Mouse (Mus musculus) lung, postnatal 36 days (tissue): ENCODE measurements around the gene Clca1.
"Not testable (repeated sequence)": the region's sequence is repeated elsewhere in the genome, so short reads cannot be mapped to it uniquely, and the experiment has no call there.

Source experiments
- DNase-seq: peaks from one replicate; pipeline ENCODE4 v3.0.0; 2022; ENCODE audit warnings: mixed read lengths

The Clca1 gene

DNA sequence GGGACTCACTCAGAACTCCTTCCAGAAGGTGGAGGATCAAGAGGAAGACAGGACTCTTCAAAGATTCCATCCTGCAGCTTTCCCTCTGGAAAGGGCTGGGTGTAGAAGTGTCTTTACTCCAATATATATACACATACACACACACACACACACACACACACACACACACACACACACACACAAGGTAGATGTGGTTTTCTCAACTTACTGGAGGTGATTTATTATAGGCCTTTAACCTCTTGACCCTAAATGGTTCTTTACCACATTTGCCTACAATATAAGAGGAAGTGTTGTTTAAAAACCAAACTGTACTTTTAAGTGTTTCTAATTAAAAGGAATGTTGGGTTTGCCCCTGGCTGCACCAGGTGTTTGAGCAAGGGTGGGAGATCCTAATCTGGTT is at the start of gene Clca1:
Gene Clca1, minus strand, starts transcription at position 101 of the 400 bp plus-strand sequence.
- no peak for DNase-seq

DNA sequence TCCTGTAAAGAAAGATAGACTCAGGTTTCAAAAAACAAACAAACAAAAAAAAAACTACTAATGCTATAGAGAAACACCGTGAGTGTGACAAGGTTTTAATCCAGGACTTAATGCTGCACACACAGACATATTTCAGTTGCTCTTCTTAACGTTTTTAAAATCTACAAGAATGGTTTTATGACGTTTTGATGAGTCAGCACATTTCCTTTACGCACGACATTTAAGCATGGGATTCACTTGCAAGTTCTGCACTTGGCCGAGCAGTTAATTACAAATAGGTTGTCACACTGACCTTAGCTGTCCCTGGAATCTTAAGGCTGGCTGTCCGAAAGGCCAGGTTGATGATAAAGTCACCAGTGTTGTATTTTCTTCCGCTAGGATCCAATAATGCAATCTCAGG is 48.3 kb upstream of the Clca1 start:
- no peak for DNase-seq

DNA sequence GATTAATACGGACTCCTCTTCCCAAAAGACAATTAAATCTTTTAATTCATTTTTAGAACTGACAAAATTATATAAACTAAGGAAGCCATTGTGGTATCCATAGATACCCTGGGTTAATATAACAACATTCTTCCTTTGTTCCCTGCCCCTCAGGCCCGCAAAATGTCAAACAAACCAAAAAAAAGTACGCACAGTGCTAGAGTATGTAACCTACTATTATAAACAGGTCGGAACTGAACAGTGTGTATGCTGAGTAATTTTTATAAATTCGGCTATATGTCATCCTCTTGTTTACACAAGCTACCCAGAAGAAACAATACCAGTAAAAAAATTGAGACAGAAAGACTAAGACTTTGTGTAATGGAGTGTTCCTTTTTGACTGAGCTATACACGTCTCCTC is 45.8 kb upstream of the Clca1 start:
- no peak for DNase-seq

DNA sequence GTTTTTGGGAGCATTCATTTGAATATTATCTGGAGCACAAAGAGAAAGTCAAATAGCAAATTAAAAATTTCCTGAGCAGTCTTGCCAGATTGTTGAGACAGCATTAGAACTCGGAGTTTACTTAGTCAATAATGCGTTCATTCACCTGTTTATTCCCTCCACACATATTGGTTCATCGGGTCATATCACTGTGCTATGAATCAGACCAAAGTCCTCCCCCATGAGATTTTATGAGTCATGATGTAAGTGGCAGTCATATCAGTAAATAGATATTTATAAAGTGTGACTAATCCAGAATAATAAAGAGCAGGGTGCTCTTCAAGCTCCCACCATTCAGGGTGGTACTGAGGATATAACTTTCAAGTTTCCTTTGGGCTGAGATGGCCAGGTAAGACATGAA is 39.8 kb upstream of the Clca1 start:
- no peak for DNase-seq

DNA sequence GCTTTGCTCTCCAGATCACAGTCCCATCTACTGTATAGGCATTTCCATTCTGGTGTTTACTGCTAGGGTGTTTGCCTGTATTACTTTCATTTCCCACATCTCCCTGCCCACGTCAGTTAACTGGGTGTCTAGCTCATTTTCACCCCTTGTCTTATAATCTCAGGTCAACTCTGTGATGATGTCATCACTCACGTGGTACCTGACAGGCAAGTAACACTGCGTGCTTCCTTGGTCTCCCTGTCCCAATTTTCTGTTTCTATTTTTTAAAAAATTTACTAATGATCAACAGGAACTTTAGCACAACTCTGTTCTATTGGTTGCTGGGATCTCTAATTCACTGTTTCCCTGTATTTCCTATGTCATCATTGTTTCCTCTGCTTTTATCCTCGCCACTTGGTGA is 36.4 kb upstream of the Clca1 start:
- DNase-seq = no peak

DNA sequence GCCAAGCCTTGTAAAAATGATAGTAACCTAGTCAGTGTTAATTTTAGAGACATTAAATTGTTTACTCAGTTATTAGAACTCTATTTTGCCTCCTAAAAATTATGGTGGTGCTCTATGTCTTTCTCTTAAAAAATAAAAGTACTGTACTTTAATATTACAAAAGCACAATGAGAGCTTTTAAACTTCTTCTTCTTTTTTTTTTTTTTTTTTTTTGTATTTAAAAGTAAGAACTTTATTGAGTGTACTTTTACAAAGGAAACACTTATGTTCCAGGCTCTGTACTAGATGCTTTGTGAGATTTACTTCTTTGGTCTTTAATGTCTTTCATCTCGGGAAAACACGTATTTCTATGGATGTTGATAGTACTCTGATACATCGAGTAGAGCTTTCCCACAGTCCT is 22.6 kb upstream of the Clca1 start:
- not testable (repeated sequence) for DNase-seq

DNA sequence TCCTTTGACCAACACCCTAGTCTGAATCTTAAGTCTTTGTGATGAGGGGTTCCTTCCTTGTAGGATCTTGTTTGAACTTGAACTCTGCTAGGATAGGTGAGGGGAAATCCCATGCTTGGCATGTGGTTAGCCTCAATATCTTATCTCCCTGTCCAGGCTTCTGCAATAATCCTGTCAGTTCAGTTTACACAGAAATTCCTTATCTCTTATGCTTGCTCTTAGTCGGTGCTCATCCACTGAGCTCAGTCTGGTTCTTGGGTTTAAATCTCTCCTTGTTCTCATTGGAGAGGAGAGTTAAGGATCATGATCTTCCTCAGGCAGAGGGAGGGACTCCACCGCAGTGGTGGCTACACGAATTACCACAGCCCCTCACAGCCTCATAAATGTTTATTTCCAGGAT is 17.2 kb upstream of the Clca1 start:
- DNase-seq = no peak

DNA sequence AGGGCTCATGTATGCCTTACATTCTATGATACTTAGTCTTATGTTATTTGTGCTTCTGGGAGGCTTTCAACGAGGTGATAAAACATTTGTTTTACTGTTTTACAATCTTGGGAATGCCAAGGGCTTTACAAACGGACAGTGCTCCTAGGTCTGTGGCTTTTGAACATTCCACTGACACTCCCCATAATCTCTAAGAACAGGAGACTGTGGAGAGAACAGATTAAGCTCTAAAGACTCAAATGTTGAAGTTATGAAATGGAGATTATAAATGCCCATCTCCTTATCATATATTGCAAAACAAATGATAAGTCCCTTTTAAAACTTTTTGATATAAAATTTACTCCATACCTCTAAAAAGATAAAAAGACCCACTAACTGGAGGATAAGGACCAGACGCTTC is 6.2 kb upstream of the Clca1 start:
- no peak for DNase-seq

DNA sequence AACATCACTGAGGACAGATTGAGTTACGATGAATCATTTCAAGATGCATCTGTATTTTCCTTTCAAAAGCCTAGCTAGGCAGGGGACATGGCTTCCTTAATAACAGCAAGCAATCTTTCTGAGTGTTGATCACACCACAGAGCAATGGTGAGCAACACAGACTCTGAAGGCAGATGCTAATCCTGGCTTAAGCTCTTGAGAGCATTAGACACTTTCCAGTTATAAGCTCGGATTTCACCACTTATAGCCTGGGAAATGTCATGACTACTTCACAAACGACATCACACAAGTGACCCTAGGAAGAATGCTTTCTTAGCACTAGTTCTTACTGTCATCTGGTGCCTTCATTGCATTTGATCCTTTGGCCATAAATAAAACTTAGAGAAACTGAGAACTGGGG is 4.5 kb downstream of the Clca1 start:
- no peak for DNase-seq

DNA sequence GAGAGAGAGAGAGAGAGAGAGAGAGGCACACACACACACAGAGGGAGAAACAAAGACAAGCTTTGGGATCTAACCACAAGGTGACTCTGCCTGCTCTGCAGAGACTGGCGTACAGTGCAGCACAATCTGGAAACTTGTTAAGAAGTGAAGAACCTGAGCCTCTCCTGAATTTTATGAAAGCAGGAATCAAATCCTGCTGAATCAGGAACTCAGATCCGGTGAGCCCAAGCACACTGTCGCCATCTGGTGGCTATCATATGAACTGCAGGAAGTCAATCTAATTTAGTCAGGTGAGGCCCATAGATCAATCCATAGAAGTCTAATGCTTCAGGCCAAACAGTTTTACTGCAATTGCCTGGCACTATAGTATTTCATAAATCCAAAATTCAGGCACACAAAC is 5.8 kb downstream of the Clca1 start:
- DNase-seq = peak; percentile 61

DNA sequence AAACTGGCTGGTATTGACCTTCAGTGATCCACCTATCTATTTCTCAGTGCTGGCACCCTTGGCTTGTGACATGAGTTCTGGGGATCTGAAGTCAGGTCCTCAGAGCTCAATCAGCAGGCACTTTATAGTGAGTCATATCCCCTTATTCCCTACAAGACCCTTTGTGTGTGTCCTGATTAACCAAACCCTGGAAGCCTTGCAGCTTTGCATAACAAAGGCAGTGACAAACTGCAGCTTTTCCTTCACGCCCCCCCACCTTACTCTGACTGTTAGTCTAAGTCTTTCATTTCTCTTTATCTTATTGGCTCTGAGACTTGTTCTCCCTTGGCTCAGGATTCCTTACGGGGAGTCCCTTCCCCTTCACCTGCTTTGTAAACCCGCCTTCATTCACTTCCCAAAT is 14.8 kb downstream of the Clca1 start:
- no peak for DNase-seq

DNA sequence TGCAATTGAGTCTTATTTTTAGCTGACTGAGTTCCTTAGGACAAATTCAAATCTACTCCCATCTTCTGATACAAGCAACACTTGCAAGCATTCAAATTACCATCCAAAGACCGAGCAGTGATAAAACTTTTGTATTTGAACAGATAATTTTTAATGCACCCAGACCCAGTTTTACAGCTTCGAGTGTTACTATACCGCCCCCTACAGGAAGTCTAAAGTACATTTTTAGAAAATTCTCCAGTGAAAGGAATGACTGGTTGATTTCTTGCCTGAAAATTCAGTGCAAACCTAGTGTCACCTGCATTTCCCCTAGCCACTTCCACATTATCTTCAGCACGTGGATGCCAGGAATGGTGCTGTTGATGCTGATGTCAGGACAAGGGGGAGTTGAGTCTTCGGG is 28.2 kb downstream of the Clca1 start:
- no peak for DNase-seq

DNA sequence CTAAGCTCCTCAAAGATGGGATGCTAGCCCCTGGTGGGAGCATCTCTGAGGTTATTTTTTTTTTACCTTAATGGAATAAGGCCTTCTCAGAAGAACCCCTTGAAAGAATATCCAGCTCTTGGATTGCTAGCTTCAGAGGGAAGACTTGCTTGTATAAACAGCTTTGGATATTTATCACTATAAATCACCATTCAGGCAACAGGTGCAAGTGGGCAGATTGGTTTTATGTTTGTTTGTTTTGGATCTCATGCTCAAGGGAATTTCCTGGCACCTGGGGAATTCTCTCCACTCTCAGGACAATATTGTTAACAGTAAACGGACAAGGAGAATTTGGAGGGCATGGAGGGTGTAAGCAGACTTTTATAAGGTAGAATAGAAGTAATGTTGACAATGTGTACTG is 31.7 kb downstream of the Clca1 start:
- DNase-seq = no peak

DNA sequence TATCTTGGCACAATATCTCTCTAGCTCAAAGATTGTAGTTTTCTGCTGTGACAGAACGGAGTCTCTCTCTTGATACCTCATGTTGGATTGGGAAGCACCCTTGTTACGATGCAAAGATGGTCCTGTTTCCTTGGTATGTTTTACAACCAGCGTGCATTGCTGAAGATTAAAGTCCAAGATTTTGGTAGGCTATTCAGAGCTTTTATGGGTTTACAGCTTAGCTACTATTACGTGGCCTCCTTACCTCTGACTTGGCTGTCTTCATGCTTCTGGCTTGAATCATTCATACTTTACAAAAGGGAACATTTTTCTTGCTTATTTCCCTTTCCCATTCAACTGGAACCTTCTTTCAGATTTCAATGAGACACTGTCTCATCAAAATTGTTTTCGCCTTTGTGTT is 39.5 kb downstream of the Clca1 start:
- DNase-seq = no peak

DNA sequence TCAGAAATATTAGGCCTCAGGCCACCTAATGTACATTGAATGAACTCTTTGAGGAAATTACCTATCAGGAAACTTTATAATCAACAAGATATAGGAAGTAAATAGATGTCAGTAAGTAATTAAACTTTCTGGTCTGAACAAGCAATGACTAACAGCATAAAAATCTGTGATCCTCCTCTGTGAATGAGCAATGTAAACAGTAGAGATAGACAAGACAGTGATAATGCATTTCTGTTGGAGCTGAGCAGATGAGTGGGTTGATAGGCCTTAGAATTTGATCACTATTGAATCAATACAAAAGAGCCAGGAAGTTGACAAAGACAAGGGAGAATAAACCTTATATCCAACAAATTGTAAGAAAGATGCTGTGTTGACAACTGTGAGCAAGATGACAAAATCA is 40.0 kb downstream of the Clca1 start:
- no peak for DNase-seq

DNA sequence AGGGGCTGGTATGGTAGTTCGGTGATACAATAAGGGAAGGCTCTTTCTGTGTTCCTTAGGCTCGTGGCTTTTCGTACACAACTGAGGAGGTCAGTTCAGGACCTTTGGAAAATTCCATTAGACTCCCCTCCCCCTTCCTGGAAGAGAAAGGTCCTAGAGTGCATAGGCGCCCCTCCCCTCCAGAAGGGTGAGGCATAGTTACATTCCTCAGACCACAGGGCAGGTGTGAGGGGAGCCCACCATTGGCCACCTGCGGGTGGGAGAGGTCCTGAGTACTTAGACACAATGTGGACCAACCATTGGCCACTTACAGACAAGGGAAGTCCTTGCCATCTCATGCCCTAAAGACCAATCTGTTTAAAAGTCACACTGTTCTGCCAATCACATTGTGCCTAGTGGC is 46.7 kb downstream of the Clca1 start:
- DNase-seq = no peak

DNA sequence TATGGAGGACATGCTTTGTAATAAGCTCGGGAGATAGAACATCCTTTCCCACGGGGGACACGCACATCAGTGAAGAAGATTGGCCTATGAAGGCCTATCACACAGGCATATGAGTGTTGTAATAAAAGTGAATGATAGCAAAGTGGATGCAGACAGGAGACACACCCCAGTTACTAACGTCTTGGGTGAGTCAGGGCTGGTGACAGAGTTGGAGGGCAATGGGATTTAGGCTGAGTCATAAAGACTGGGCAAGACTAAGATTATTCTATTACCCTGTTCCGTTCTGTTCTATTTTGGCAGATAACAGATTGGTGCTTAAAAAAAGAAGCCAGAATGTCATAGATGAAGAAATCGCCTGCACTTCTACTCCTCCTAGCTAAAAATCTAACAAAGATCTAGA is 52.0 kb downstream of the Clca1 start:
- DNase-seq = no peak

DNA sequence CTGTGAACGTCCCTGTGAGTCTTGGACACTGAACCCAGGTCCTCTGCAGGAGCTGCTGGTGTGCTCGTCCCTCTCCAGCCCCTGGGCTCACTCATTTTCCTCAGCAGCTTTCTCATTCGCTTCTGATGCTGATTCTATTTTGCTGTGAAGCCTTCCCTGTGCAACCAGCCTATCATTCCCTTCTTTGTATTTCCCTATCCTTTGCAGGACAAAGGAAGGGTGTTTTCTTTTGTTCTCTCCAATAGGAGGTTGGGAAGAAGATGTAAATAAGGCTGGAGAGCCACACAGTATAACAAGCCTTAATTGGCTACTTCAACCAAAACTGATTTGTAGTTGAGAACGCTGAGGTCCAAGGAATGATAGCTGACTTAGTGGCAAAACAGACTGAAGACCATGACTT is 54.9 kb downstream of the Clca1 start:
- DNase-seq = no peak

DNA sequence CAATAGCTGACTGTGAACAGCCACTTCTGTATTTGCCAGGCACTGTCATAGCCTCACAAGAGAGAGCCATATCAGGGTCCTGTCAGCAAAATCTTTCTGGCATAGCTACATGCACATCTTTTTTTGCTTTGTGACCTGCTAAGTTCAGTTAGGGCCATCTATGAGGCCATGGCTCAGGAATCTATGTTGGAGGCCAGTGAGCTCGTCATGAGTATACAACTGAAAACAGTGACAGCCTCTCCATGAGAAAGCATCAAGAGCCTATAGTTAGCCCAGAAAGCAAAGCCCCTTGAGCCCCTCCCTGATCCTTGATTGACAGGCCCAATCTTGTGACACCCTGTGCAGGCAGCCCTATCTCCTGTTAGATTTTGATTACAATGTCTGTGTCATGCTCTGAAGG is 56.5 kb downstream of the Clca1 start:
- DNase-seq = no peak

DNA sequence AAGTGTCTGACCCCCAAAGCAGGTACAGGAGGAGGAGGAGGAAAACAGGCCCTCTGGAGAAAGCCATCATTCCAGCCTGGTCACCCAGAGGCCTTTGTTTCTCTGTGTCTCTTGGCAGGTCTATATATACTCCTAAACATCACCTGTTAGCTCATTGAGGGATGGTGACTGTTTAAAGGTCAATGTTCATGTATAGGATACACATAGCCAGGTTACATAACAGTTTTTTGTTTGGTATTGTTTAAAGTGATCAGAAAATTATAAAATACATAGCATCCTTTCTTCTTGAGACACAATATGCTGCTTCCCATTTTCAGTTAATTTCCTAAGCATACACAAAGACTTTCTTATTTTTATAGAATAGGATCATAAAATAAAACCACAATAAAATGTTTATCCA is 57.6 kb downstream of the Clca1 start, which contains the start of gene Clca4a:
Gene Clca4a, minus strand, starts transcription at position 101 of the 400 bp plus-strand sequence.
- DNase-seq = no peak

DNA sequence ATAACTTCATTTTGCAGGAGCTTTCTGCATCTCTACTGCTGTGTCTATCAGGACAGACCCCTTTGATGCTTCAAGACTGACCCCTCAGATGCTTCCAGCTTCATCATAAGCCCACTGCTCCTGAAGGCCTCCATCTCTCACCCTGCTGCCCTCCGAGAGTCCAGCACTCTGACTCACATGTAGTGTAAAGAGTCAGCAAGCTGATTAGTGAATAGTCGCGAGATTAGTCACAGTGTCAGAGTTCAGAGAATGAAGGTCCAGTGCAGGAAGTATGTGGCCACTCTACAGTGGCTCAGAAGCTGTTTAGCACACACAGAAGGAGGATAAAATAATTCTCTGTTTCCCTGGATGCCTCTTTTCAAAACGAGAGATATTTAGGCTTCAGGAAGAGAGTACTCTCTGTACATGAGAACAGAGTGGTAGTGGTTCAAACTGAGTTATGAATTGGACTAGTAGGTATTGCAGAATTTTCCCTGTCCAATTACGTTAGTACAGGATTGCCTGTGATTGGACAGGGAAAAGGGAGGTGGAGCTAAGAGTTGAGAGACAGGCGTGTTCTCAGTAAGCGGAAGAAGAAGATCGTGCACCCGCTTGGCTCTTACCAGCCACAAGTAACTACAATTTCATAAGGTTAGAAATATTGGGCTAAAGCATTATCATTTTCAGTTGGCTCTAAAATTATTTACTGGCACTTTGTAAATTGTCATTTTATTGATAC is 60.9 kb downstream of the Clca1 start:
- no peak for DNase-seq

DNA sequence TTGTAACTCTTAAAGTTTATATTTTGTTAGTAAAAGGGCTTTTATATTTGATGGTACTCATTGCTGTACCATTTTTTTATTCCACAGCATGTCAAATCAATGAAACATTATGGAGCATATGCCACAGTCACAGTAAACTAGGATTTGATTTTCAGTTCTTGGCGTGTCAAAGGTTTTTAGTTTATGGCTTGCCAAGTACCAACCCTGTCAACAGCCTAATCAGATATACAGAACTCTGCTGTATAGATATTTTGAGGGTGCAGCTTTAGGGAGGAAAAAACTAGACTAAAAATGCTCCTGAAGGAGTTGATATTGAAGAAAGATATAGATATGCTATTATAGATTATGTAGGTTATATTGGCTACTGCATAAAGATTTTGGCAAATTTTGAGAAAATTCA is 62.8 kb downstream of the Clca1 start:
- no peak for DNase-seq

DNA sequence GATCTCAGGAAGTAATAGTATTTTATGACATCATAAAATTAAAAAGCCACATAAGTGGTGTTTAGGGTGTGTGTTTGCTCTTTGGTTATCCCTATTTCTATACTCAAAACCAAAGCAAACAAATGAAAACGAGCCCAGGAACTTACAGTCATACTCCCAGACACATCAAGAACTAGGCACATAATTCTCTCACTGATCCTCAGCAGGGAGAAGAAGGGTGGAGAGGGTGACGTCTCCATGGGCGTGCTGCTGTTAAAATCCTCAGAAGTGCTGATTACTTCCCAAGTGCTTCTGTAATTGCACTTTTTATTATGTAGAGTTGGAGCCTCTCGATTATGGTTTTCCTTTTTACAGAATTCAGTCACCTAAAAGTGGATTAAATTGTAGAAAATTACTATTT is 66.5 kb downstream of the Clca1 start:
- DNase-seq = no peak
